Mouse (Mus musculus): ENCODE results near the gene Pde4b. TPM values are rescaled to one million over a fixed set of nuclear protein-coding genes. Genes with fewer than 3 reads are reported as not detected.

The Pde4b gene
- total RNA-seq, 1 experiment from 2014 or later: 236 TPM

DNA sequence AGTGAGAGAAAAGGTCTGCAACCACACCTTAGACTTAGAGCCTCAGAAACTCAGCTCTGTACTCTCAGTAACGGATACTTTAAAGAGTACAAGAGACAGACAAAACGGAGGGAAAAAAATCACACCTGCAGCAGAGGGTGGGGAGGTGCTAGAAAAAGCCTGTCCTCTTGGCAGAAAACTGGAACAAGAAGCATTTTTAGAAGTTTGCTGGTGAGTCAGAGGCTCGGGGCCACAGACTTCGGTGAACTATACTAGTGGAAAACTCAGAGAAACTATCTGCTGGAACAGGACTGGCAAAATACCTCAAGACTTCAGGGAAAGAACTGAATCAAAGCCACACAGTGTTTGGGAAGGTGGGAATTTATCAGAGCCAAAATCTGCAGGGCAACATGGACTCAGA, 457.9 kb downstream of the Pde4b start:
- no peak for ATAC-seq (replicated peaks; ENCODE audit: insufficient number of reproducible peaks, low FRiP score, low TSS enrichment, poor library complexity, severe bottlenecking)

DNA sequence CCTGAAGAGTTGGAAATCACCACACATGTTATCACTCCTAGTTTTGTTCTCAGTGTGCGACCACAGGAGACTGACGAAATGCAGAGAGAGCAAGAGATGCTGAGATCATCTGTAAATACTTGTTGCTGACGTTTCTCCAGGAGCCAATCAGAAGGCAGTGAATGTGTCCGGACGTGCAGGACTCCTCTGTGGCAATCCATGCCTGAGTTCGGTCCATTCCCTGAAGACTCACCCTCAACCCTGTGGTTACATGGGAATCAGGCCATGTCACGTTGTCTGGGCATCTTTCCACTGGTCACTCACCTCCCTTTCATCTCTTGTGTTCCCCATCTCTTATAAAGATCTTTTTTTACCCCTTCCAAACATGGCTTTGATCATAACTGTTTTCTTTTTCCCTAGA, 468.2 kb downstream of the Pde4b start:
- ATAC-seq (replicated peaks; ENCODE audit: insufficient number of reproducible peaks, low FRiP score, low TSS enrichment, poor library complexity, severe bottlenecking): no peak

DNA sequence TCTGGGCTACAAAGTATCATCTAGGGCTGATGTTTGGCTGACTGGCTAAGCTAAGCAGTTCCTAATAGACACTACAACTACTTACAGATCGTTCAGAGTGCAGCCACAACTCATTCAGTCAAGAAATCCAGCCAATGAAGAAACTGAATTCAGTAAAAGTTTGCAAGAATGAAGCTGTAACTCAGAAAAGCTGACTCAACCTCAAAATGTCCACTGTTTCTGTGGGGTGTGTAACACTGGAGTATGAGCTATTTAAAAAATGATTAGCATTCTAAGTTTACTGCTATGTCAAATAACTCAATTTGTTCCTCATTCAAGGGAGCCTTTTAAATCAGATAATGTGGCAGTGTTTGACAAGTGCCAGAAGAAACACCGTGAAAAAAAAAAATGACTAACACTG, 469.7 kb downstream of the Pde4b start:
- no peak for ATAC-seq (replicated peaks; ENCODE audit: insufficient number of reproducible peaks, low FRiP score, low TSS enrichment, poor library complexity, severe bottlenecking)

DNA sequence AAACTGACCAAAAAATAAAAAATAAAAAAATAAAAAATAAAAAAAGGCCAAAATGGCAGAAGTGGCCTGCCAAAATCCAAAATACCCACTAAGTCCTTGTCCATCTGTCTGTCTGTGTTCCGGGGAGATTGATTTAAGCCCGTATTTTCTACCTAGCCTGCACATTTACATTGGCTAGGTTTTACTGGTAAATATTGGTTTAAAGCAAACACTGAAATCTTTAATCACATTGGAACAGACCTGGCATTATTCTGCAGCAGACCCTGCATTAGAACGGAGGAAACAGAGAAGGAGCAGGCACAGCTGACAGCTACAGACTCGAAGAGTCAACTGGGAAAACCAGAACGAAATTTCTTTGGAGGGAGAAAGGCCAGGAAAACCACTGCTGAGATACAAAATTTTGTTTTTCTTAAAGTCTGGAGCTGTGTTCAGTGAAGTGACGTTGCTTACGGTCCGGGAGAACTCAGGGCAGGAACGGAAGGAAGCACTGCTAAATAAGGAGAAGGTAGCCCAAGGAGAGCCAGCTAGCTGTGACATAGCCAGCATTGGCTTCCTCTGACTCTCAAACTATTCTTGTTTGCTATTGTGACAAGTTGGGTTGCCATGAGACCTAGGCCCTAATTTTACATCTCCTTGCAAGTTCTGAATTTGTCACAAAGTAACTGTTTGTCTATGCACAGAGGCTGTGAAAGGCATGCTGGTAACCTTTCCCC, 470.3 kb downstream of the Pde4b start:
- peak; percentile 56; the same call in 1 of the 2 replicates for ATAC-seq (replicated peaks; ENCODE audit: insufficient number of reproducible peaks, low FRiP score, low TSS enrichment, poor library complexity, severe bottlenecking)

DNA sequence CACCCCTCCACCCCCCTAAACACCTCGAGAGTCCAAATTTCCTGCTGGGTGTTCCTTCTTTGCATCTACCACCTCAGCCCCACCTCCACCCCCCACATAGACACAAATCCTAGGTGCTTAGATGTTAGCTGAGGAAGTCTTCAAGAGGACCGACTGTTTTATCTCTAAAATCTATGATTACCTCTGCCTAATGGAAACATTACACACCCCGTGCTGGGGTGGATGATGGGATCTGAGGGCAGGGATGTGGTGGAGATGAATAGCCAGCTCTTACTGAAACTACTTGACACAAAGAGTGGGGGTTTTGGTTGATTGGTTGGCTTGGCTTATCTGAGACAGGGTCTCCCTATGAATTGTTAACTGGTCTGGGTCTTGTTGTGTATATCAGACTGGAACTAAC, 471.0 kb downstream of the Pde4b start:
- ATAC-seq (replicated peaks; ENCODE audit: insufficient number of reproducible peaks, low FRiP score, low TSS enrichment, poor library complexity, severe bottlenecking): no peak

DNA sequence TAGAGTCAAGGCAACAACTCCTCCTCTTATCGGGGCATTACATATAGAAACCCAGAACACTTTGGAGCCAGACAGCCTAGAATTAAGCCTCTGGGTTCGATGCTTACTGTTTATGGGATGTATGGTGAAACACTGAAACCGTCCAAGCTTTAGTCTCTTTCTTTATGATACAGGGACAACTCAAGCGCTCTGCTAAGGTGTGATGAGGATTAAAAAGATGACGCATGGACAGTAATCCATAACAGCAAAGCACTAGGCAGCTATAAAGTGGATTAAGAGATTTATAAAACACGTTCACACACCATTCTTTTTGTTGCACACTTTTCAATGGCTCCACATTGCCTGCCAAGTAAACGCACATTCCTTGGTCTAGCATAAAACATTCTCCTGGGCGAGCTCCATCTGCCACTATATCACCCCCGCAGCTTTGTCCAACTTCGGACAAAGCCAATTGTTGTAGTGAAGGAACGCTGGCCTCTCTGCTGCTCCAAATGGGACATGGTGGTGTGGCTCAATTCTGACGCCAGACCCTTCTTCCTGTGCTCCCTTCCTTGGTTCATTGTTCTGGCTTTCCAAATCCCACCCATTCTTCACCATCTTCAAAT, 473.4 kb downstream of the Pde4b start:
- no peak for ATAC-seq (replicated peaks; ENCODE audit: insufficient number of reproducible peaks, low FRiP score, low TSS enrichment, poor library complexity, severe bottlenecking)

DNA sequence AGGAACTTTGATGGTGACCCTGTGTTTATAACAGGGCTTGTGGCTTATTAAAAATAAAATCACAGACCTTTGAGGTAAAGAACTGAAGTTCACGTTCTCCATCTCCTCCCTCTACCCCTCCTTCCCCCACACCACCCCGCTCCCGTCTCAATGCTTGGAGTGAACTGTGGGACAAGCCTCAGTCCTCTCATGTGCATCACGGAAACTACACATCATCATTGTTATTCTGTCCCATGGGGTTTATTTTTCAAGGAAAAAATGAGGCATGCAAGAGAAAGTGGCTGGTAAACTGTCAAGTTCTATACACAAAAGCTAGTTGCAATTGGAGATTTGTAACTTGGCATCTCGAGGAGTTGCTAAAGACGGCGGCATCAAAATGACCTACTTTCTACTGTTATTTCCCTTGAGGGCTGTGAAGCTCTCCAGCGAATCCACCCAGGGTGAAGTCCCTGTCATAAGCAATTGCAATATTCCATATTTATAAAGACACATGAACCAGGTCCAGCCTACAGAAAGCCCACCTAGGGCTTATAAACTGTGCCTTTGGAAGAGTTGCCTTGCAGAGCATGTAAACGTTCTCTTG, 476.0 kb downstream of the Pde4b start:
- no peak for ATAC-seq (replicated peaks; ENCODE audit: insufficient number of reproducible peaks, low FRiP score, low TSS enrichment, poor library complexity, severe bottlenecking)

DNA sequence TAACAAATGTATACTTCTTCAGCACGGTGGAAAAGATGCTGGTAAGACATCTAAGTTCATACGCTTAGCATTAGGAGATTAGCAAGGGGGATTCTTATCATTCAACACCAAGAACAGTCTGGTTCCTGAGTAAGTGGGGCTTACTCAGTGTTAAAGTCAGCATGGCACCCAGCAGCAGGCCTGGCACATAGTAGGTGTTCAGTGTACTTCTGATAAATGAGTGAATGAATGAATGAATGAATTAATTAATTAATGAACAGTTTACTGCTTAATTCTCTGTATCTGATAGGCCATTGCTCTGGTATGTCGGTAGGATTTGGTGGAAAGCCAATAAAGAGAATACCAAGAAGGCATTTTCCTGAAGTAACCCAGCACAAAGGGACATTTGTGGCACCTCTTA, 476.9 kb downstream of the Pde4b start:
- no peak for ATAC-seq (replicated peaks; ENCODE audit: insufficient number of reproducible peaks, low FRiP score, low TSS enrichment, poor library complexity, severe bottlenecking)

DNA sequence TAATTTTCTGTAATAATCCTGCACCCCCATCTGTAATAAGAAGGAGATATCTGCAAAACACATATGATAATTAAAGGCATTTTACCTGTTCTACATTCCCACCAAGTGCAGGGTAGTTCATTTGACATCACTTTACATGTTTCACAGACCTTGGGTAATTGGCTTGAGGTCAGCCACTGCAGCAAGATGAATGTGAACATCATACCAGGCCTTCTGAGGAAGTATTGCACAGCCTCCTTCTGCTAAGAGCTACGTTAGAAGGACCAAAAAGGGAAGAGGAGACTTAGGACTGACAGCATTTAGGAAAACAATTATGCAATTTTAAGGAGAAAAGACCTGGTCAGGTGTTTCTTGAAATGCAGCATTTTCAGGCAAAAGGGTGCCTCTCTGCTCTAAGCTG, 479.1 kb downstream of the Pde4b start:
- no peak for ATAC-seq (replicated peaks; ENCODE audit: insufficient number of reproducible peaks, low FRiP score, low TSS enrichment, poor library complexity, severe bottlenecking)

DNA sequence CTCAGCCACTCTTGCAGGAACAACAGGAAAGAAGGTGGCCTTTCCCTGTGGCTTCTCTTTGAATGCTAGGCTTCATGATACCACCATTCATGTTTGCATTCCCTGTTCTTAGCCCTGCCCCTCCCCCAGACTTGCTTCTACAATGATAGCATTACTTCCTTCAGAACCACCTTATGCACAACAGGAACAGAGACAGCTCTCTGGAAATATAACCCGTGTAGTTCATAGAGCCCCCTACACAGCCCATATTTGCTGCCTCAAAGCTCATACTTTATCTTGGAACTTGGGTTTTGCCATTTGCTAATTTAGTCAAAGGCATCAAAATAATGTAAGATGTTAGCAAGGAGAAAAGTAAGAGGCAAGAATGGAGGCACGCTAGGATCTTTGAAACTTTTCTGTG, 479.8 kb downstream of the Pde4b start:
- no peak for ATAC-seq (replicated peaks; ENCODE audit: insufficient number of reproducible peaks, low FRiP score, low TSS enrichment, poor library complexity, severe bottlenecking)

DNA sequence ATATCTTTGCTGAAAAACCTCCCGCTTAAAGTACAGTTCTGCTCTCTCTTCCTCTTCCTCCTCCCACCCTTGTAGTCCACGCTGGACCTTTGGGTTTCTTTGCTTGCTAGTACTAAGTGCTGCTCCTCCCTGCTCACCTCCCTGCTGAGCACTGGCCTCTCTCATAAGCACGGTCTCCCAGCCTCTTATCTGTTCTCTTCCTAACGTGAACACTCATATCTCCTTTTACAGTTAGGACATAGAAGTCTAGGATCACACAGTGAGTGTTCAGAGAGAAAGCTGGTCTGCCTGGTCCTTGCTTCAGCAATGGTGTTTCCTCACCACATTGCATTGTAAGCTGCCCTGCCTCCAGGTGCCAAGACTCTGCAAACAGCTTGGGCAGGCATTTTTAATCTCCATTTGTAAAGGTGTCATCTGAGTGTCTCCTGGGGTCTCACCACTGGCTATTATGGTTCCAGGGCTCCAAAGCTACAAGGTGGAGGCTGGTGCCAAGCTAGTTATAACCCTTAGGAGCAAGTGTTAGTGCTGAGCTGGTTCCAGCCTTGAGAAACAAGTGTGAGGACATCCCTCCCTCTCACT, 480.4 kb downstream of the Pde4b start:
- ATAC-seq (replicated peaks; ENCODE audit: insufficient number of reproducible peaks, low FRiP score, low TSS enrichment, poor library complexity, severe bottlenecking): no peak

DNA sequence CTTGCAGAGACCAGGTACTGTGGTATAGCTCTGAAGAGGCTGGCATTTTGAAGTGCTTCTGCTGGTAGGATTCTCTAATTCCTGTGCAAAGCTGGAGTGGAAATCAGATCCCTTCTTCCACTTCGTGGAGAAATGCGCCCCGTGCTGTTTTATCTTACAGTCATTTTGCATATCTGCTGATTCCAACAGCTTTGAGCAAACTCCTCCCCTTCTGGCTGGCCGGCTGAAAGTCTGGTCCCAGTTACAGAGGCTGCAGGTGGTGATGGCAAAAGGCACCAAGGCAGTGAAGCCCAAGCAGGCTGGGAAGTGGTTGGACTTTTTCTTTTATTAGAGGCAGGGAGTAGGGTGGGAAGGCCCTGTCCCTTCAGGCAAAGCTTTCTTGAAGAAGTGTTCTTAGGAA, 481.2 kb downstream of the Pde4b start:
- no peak for ATAC-seq (replicated peaks; ENCODE audit: insufficient number of reproducible peaks, low FRiP score, low TSS enrichment, poor library complexity, severe bottlenecking)

DNA sequence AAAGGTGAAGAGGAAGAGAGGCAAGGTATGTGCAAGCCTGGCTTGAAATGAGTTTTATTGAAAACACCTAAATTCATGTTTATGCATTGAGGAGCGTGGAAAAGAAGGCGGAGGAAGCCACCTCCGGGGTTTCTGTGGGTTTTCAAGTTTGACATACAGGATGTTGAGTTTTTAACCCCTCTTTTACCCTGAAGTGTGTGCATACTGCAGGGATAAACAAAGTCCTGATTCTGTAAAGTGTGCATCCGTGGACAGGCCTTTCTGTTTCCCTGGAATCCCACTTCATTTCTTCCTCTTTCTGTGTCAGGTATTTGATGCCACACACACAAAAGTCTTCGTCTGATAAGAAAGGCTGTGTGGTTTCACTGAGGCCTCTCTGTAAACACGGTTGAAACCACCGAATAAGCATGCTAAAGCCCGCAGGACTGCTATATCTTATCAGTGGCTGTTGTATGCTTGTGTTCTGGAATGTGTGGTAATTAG, 481.8 kb downstream of the Pde4b start:
- no peak for ATAC-seq (replicated peaks; ENCODE audit: insufficient number of reproducible peaks, low FRiP score, low TSS enrichment, poor library complexity, severe bottlenecking)

DNA sequence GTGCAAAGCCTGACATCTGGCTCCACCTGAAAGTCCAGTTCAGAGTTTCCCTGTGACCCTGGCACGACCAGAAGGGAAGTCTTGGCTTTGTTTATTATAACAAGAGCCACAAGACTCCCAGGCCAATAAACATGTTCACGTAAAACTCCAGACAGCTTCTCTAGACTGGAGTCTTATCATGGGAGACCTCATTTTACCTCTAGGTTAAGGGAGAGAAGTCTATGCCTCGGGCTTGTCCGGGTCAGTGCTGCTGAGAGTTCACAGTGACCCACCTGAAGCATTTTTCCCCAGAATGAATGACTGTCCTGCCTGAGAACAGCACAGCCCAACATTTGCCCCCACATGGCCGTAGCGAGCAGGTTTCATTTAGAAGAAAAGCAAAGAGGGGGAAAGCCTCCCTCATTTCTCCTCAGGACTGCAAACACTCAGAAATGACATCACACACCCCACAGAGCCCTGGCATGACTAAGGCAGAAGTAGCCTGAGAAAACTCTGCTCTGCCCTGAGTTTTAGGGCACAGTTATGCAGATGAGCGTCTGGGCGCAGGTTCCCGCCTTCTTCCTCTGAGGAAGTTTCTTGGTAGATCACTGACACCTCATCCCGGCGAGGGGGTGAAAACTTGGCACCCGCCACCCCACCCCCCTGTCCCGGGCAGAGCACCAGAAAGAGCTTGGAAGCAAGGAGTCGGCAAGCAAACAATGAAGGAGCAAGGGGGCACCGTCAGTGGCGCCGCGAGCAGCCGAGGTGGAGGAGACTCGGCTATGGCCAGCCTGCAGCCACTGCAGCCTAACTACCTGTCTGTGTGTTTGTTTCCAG, 482.8 kb downstream of the Pde4b start:
- ATAC-seq (replicated peaks; ENCODE audit: insufficient number of reproducible peaks, low FRiP score, low TSS enrichment, poor library complexity, severe bottlenecking): peak; percentile 67

DNA sequence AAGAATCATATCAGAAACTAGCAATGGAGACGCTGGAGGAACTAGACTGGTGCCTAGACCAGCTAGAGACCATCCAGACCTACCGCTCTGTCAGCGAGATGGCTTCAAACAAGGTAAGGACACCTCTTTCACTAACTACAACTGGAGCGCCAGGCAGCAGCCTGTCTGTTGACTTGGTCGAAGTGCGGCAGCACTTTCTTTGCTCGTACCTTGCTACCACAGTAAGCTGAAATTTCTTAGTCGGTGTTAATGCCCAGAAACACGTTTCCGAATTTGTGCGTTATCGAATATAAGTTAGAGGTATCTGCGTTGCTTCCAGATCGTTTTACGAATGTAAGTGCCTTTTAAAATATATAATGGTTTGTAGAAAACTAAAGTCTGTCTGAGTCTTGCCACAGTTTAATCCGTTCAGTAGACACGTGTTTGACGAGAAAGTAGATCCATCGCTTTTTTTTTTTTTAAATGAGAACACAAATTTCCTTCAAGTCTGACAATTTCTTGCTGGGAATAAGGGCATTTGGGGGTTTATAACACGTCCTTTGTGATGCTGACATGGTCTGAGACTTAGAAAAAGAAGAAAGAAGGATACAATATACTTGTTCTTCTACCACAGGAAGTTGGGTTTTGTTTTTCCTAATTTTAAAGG, 483.5 kb downstream of the Pde4b start:
- no peak for ATAC-seq (replicated peaks; ENCODE audit: insufficient number of reproducible peaks, low FRiP score, low TSS enrichment, poor library complexity, severe bottlenecking)

DNA sequence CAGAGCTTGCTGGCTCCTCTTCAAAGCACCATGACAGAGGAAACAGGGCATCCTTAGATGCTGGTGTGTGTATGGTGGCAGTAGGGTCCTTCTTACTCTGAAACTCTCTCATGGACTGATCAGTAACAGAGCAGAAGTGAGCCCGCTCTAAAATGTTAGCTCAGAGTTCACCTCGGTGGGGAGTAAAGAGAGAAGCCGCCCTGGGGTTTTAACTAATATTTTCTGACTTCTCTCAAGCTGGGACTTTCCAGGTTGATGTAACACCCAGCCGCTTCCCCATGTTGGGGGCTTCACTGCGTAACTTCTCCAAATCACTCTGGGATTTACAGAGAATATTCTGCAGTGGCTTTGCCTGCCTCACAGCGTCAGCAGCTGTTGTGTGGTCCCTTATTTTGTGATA, 484.7 kb downstream of the Pde4b start:
- ATAC-seq (replicated peaks; ENCODE audit: insufficient number of reproducible peaks, low FRiP score, low TSS enrichment, poor library complexity, severe bottlenecking): peak; percentile 19

DNA sequence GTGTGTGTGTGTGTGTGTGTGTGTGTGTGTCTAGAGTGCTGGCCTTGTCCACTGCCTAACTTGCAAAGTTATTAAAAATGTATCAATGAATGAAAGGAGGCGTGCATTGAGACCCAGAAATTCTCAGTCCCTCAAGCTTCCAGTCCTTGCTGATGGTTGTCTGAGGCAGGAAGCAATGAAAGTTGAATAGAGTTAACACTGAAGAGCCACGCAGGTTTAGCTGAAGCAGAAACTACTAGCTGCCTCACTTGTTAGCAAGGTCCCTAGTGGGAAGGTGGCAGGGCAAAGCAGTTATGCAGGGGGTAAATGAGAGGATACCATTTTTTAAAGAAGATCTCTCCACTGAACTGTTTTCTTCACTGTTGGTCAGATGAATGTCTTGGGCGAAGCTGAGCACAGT, 485.2 kb downstream of the Pde4b start:
- ATAC-seq (replicated peaks; ENCODE audit: insufficient number of reproducible peaks, low FRiP score, low TSS enrichment, poor library complexity, severe bottlenecking): no peak

DNA sequence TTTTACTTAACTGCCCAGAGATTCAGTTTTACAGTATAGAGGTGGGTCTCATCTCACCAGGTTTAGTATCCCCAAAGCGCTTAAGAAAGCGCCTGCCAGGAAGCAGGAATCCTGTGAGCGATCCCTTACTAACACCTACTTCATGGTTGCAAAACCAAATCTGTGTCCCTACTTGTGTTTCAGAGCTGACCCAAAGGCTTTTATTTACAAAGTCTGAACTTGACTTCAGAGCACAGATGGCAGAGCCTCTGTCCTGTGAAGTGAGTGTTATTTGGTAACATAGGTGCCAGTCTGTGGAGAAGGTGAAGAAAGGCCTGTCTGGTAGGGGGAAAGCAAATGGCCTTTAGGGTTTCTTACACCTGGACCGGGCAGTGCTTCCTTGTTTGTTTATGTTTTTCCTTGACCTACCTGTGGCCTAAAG, 486.0 kb downstream of the Pde4b start:
- no peak for ATAC-seq (replicated peaks; ENCODE audit: insufficient number of reproducible peaks, low FRiP score, low TSS enrichment, poor library complexity, severe bottlenecking)

DNA sequence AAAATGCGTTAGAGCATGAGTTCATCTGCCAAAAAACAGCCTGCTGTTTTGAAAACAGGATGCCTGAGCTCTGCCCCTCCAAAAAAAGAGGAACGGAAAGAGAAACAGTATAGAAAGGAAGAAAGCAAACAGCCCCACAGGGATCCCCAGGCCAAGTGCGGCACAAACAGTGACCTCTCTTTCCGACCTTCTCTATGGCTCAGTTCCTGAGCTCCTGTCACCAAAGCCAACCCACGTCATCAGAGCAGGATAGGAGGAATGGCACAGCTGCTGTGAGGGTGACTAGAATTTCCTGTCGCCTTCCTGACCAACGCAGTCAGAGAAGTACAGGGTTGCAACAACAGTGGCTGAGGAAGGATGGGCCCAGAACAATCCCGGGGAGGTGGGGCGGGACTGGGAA, 486.9 kb downstream of the Pde4b start:
- peak; percentile 45 for ATAC-seq (replicated peaks; ENCODE audit: insufficient number of reproducible peaks, low FRiP score, low TSS enrichment, poor library complexity, severe bottlenecking)

Measured in monocyte, adult 5-6 weeks (primary cell).